Mouse (Mus musculus): ENCODE results near the gene Alg12.

DNA sequence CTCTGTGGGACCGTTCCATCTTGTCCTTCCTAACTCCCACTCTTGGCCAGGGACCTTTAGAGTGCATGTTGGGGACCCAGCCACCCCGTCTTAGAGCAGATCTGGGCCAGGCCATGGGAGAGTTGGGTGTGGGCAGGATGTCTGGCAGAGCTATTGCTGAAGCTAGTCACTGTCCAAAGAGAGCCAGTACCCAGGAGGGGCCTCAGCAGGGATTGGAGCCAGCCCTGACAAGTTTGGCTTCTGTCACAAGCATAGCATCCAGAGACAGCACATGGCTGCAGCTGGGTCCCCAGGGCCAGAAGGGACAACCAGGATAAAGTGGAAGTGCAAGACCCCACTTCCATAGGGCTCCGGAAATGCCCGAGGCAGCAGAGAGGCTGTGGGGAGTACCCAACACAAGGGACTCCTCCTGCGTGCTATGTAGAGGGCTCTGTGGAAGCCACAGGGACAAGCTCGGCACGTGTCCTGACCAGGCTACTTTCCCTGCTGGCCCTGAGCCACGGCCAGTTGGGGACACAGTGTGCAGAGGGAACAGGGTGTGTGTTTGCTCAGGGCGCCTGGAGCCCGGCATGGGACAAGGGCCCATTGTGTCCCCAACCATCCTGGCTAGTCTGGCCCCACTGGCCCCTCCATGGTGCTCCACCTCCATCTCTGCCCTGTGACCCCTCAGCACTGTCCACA, 31.2 kb upstream of the Alg12 start:
- no peak for TF ChIP-seq CTCF (conservative IDR thresholded peaks at IDR 0.05; ENCODE audit: insufficient read depth, insufficient read length, low read depth, low read length)
- peak; percentile 17 for TF ChIP-seq POLR2A (IDR thresholded peaks at IDR 0.05; ENCODE audit: low read depth, low read length)

Data from kidney, adult 2 months (tissue).